Mouse (Mus musculus) spleen, adult 2 months (tissue): ENCODE measurements around the gene Tut1. TPM values are rescaled to one million over a fixed set of nuclear protein-coding genes. Genes with fewer than 3 reads are reported as not detected.
A peak's percentile ranks its signal among the peaks of the same experiment; 100 is the strongest.

Experiments used
- DNase-seq, 2 experiments: peaks; one replicate each; pipeline versions ENCODE4 v3.0.0 to v3.0.0-alpha.2; 2012 to 2021; ENCODE audit warnings: low spot score in 2 of 2, low read depth in 1 of 2
- H3K27ac ChIP-seq: fragments of 200-500 bp; 2 replicates; pipeline ENCODE4 v1.5.1; 2012; ENCODE audit warnings: low read length, inconsistent platforms; ENCODE audit not compliant: insufficient read depth
- H3K27me3 ChIP-seq: fragments of 200-500 bp; 2 replicates; pipeline ENCODE4 v1.6.1; 2012; ENCODE audit warnings: mild to moderate bottlenecking, moderate library complexity, low read length, inconsistent platforms; ENCODE audit not compliant: control insufficient read depth, insufficient read depth
- H3K36me3 ChIP-seq: fragments of 200-500 bp; 2 replicates; pipeline ENCODE4 v1.6.1; 2012; ENCODE audit warnings: mild to moderate bottlenecking, low read length, inconsistent platforms; ENCODE audit not compliant: control insufficient read depth, insufficient read depth
- H3K4me1 ChIP-seq: fragments of 200-500 bp; 2 replicates; pipeline ENCODE4 v1.6.1; 2011; ENCODE audit warnings: inconsistent platforms; ENCODE audit not compliant: control insufficient read depth, insufficient read depth, insufficient read length
- H3K4me3 ChIP-seq: fragments of 200-500 bp; 2 replicates; pipeline ENCODE4 v1.5.1; 2011; ENCODE audit warnings: mild to moderate bottlenecking, inconsistent platforms; ENCODE audit not compliant: insufficient read depth, insufficient read length; ENCODE audit errors: extremely low read depth
- CTCF ChIP-seq: fragments of 200-500 bp; IDR thresholded peaks from 2 replicates; pipeline ENCODE4 v1.5.1; 2011; ENCODE audit warnings: mild to moderate bottlenecking, inconsistent platforms; ENCODE audit not compliant: insufficient read depth, insufficient read length, insufficient replicate concordance; ENCODE audit errors: extremely low read depth
- POLR2A ChIP-seq: fragments of 200-500 bp; IDR thresholded peaks from 2 replicates; pipeline ENCODE4 v1.6.1; 2011; ENCODE audit warnings: low read depth, low read length, inconsistent platforms
- WGBS: fragments of 180-500 bp; shearing (Covaris S2); methylation state at CpG from one replicate; pipeline ENCODE4 v1.1.7; 2018; 5-methylcytosine and 5-hydroxymethylcytosine counted together
- polyA plus RNA-seq: library from polyadenylated mRNA; depleted of rRNA; stranded (reverse); fragments of >200 nt; gene quantifications from 2 replicates; pipeline ENCODE4 v1.2.3, GENCODE M21; 2012

Tut1 gene
- polyA plus RNA-seq, 1 experiment, result 18.3 TPM

DNA sequence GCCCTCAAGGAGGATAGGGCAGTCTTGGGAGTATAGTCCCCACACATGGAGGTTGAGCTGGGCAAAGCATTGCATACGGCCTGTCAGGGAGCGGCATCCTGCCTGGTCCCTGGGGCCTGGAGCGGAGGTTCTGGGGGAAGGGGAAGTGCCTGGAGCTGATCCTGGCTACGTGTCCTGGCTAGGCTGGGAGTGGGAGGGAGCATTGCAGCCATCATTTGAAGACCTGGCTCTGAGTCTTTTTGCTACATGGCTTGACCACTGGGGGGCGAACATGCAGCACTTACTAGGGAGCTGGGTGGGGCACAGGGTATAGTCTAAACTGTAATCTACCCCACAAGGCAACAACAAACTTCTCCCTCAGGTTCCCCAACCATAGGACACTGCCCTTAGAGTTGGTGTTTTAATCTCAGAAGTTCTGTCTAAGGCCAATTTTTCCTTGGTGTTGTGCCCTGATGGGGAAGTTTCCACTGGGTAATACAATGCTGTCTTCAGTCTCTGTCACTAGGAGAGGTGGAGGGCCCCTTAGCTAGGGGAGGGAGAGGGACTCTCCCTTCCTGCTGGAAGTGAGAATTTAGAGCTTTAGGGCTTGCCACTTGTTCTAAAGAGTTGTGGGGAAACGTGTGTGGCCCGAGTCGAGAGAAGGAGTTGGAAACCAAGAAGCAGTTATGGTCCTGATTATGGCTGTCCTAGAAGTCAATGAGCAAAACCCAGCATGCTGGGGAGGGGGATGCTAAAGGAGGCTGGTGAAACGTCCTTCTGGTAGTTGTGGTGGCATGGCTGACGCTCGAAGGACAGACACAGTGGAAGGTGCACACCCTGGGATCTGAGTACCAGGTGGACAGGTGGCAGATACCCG lies 39.4 kb downstream of the Tut1 start:
- Histone ChIP-seq H3K36me3 (no peaks in the 10 kb centered on the region), H3K27ac (no peak overlapping the region), H3K4me1 (peaks cover 27% of the 10 kb centered on the region), H3K27me3 (peaks cover 6% of the 10 kb centered on the region), H3K4me3 (no peak overlapping the region)
- TF ChIP-seq CTCF (peak; percentile 83; the same call in 1 of the 2 replicates), POLR2A (no peak)
- DNase-seq, result peak; percentile 61 to 86
- 35% methylated on average over 12 of the region's 12 CpGs for whole genome bisulfite sequencing

DNA sequence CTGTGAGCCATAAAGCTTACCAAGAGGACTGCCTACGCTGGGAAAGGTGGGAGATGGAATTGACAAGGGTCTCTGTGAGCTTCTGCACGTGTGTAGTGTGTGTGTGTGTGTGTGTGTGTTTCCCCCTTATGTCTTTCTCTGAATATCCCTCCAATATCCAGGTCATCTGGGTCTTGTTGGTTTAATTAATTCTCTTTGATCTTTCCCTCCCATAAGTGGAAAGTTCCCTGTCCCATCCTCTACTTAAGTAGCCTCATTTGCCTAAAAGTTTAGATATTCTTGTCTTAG lies 39.9 kb downstream of the Tut1 start:
- H3K4me3 ChIP-seq, result no peak overlapping the region
- H3K27ac ChIP-seq, result no peak overlapping the region
- WGBS, result 69% methylated on average over 2 of the region's 2 CpGs
- H3K36me3 ChIP-seq, result no peaks in the 10 kb centered on the region
- peaks cover 6% of the 10 kb centered on the region for H3K27me3 ChIP-seq
- no peak for DNase-seq
- peaks cover 29% of the 10 kb centered on the region for H3K4me1 ChIP-seq
- TF ChIP-seq CTCF, result no peak
- TF ChIP-seq POLR2A, result no peak

DNA sequence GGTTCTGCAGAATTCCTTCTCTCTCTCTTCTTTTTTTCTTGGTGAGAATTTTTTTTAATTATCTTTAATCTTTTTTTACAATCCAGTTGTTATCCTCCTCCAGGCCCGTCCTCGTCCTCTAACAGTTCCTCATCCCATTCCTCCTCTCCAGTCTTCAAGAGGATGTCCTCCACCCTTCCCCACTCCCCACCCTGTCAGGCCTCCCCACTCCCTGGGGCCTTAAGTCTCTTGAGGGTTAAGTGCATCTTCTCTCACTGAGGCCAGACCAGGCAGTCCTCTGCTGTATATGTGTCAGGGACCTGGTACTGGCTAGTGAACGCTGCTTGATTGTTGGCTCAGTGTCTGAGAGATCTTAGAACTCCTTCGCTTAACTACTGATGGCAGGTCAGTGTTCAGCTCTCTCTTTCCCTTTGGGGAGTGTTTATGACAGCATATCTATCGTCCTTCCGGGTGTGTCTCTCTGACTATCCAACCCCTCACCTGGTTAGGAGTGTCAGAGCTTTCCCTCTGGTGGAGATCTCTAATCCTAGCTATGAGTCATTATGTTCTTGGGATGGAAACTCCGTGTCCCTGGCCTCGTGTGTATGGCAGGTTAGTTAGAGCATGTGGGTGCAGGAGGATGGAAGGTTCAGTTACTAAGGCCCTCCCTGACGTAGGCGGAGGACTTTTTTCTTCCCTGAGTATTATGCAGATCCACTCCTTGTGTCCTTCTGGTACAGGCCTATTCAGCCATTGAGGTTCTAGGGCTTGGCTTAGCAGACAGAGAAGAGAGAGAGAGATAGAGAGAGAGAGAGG lies 41.4 kb downstream of the Tut1 start:
- Histone ChIP-seq H3K4me1 (peaks cover 32% of the 10 kb centered on the region; the same call in 1 of the 2 replicates), H3K36me3 (no peaks in the 10 kb centered on the region), H3K27ac (no peak overlapping the region), H3K27me3 (no peaks in the 10 kb centered on the region), H3K4me3 (no peak overlapping the region)
- no peak for TF ChIP-seq POLR2A
- no peak for TF ChIP-seq CTCF
- 83% methylated on average over 10 of the region's 10 CpGs for WGBS
- no peak for DNase-seq

DNA sequence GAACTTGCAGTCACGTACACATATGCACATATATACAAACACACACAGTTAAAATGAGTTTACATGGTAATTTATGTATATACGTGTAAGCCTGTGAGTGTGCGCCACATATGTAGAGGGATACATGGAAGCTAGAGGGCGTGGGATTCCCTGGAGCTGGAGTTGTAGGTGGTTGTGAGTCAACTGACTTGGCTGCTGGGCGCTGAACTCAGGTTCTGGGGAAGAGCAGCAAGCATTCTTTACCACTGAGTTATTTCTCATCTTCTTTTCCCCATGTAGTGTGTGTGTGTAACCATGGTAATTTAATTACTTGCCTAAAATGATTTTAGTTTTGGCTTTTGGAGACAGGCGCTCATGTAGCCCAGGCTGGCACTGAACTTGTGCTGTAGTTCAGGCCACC lies 43.0 kb downstream of the Tut1 start:
- Histone ChIP-seq H3K4me3 (no peak overlapping the region), H3K27me3 (no peaks in the 10 kb centered on the region), H3K27ac (no peak overlapping the region), H3K4me1 (peaks cover 27% of the 10 kb centered on the region; the same call in 1 of the 2 replicates), H3K36me3 (0 out of 2 replicates have a peak, but pooled peaks cover 1% of the 10 kb centered on the region)
- no peak for DNase-seq
- TF ChIP-seq POLR2A (no peak), CTCF (no peak)
- WGBS, result 93% methylated on average over 6 of the region's 6 CpGs

DNA sequence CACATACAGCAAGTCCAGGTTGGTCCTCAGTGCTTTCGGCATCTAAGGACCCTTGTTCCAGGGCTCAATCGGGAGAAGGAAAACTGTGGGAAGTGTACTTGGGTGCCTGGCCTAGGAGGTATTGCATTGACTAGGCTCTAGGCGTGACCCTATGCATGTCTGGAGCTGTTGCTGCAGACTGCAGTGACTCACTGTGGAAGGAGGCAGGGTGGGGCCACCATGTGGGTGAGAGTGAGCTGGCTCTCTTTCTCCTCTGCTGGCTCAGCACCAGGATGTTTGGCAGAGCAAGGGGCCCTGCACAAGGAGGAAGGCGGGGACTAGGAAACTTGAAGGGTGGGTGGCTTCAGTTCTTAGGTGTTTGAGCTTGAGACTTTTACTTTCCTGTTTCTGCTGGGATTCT lies 43.9 kb downstream of the Tut1 start:
- TF ChIP-seq CTCF, result no peak
- no peak for TF ChIP-seq POLR2A
- H3K4me1 ChIP-seq, result peaks cover 24% of the 10 kb centered on the region; the same call in 1 of the 2 replicates
- no peak overlapping the region for H3K4me3 ChIP-seq
- H3K27me3 ChIP-seq, result no peaks in the 10 kb centered on the region
- 29% methylated on average over 4 of the region's 4 CpGs for WGBS
- H3K27ac ChIP-seq, result peak overlapping the region; percentile 34
- DNase-seq, result peak; percentile 49 to 51
- peaks cover 7% of the 10 kb centered on the region for H3K36me3 ChIP-seq

DNA sequence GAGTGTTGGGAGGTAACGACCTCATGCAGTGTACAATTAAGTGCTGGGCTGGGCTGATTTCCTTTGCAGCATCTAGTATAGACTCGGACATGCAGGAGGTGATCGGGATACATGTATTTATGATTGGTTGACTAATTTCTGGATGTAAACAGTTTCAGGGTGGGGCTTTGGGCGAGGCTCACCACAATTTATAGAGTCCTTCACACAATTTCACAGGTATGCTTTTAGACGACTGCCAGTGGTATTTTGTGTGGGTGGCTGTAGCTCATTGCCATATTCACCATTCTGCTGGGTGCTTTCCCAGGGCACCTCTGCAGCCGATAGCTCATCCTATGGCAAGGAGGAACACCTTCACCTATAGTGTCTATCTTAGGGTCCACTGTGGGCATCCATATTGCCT lies 44.9 kb downstream of the Tut1 start:
- 68% methylated on average over 6 of the region's 6 CpGs for WGBS
- TF ChIP-seq POLR2A (no peak), CTCF (no peak)
- Histone ChIP-seq H3K4me1 (peaks cover 17% of the 10 kb centered on the region; the same call in 1 of the 2 replicates), H3K27ac (no peak overlapping the region), H3K27me3 (no peaks in the 10 kb centered on the region), H3K4me3 (no peak overlapping the region), H3K36me3 (peaks cover 7% of the 10 kb centered on the region)
- DNase-seq, result no peak
